Mouse (Mus musculus) v-Abl transformed pro-B cells (cell line): Measurements from ENCODE around the gene Fam227a.

Experiments
- in situ Hi-C, 2 experiments: fragments of 400-800 bp; cut with MboI; formaldehyde crosslinking; loops; one replicate each; pipeline ENCODE4 v1.15.1; 2025; ENCODE audit not compliant: unreplicated experiment in 2 of 2

Fam227a gene

DNA sequence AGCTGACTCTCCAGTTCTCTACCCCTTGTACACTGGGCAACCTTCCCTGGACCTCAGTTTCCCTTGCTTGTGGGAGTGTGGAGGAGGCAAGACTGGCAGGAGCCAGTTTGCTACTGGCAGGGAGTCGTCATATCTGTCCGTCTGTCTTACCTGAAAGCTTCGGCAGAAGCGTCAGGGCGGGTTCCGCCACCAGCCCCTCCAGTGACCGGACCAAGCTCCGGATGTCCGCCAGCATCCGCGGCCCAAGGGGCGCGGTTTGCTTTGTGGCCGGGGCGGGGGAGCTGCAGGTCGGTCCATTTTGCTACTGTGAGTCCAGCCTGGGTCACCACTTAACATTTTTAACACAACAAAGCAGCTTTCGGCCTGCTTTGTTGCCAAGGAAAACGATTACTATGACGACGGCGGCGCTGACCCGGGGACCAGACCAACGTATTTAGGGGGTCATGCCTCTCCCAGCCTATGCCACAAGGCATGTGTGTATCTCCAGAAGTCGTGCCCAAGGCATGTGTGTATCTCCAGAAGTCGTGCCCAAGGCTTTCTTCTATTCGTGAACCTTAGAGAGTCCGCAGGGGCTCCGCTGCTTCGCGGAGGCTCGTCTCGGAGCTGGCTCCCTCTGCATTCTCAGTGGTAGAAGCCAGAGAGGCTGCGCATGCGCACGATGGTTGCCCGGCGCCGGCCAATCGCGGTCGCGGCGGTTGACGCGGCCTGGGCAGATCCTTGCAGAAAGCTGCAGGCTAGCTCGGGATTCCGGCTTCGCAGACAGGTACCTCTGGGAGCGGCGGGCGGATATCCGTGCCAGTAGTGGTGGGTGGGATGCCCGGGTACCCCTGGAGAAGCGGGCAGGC, at the start of gene Fam227a, which contains the start of gene Cby1:
Fam227a (minus strand) TSS at position 426 of the 845 bp plus-strand sequence.
Cby1 (plus strand) TSS at position 669 of the 845 bp plus-strand sequence.
- in situ Hi-C loops: loop anchor here (10.0 kb wide), 2 partner anchors 406 to 434 kb away; partner anchors contain the start of genes Gm49486 (in 1 of the 2) and Pick1 (in 1 of the 2)

DNA sequence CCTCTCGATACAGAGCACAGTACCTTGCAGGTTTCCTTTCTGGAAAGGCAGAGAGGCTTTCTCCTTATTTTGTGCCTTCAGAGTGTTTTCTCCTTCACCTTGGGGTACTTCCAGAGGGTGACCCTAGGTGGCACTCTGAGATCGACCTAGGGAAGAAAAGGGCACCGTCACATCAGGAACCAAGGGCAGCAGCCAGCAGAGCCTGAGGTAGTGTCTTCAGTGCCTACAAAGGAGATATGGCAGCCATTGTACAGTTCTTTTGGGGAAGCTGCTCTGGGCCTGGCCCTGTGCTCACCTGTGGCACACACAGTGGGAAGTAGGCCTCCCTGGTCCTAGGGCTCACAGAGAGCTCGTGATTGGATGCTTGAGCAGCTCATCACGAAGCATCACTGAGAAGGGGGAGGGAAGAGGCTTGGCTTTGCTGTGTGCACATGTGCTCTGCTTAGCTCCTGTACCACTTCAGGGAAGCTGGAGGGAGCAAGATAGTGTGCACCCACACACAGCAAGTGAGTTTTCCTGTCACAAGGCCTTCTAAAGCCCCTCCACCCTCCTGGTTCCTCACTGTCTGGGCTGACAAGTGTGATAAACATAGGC, 49.6 kb upstream of the Fam227a start:
- in situ Hi-C loops: no loop called here

GRCm38 (mm10) chr15:79706603-79707214, 48.0 kb upstream of the Fam227a start:
- in situ Hi-C loops: no loop called here

GRCm38 (mm10) chr15:79697558-79698187, 38.9 kb upstream of the Fam227a start:
- in situ Hi-C loops: loop anchor here (25.0 kb wide), 1 partner anchor 810 kb away; the partner anchor contains the start of genes Gga1 (in 2 of the 2), Gm49510 (in 2 of the 2) and Sh3bp1 (in 2 of the 2)

GRCm38 (mm10) chr15:79697011-79697410, 38.3 kb upstream of the Fam227a start:
- in situ Hi-C loops: loop anchor here (25.0 kb wide), 1 partner anchor 810 kb away; the partner anchor contains the start of genes Gga1 (in 2 of the 2), Gm49510 (in 2 of the 2) and Sh3bp1 (in 2 of the 2)

DNA sequence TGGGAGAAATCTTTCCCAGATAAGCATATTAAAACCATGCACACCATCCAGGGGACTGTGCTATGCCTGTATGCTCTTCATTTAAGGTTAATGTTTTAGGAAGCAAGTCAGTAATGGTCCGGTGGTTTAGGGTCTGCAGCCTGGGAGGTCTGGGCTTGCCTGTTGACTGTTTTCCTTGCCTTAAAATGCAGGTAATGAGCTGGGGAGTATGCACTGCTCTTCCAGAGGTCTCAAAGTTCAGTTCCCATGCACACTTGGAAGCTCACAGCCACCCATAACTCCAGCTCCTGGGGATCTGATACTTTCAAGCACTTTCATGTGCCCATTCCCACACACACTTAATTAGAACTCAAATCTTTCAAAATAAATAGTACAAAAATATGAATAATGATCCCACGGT, 37.8 kb upstream of the Fam227a start:
- in situ Hi-C loops: loop anchor here (25.0 kb wide), 1 partner anchor 809 kb away; the partner anchor contains the start of genes Gga1 (in 2 of the 2), Gm49510 (in 2 of the 2) and Sh3bp1 (in 2 of the 2)

DNA sequence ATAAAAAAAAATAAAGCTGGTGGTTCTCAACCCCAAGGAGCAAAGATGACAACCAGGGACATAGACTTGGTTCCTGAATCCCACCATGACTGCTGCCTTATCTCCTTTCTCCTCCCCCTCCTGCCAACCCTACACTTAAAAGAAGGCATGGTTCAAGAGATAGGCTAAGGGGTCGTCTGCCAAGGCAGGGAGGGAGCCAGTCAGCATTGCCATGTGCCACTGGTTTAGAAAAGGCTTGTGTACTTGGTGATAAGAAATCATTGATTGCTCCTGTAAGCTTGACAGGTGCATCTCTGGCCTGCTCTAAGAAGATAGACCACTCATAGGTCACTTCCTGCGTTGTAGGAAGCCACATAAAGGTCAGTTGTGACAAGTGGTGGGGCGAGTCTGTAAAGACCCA, 36.8 kb upstream of the Fam227a start:
- in situ Hi-C loops: loop anchor here (25.0 kb wide), 1 partner anchor 808 kb away; the partner anchor contains the start of genes Gga1 (in 2 of the 2), Gm49510 (in 2 of the 2) and Sh3bp1 (in 2 of the 2)

- in situ Hi-C loops: loop anchor here (25.0 kb wide), 1 partner anchor 807 kb away; the partner anchor contains the start of genes Gga1 (in 2 of the 2), Gm49510 (in 2 of the 2) and Sh3bp1 (in 2 of the 2)
Observed at GRCm38 (mm10) chr15:79694512-79694911, 35.8 kb upstream of the Fam227a start.

- in situ Hi-C loops: loop anchor here (25.0 kb wide), 1 partner anchor 806 kb away; the partner anchor contains the start of genes Gga1 (in 2 of the 2), Gm49510 (in 2 of the 2) and Sh3bp1 (in 2 of the 2)
Observed at GRCm38 (mm10) chr15:79693740-79694139, 35.0 kb upstream of the Fam227a start.

DNA sequence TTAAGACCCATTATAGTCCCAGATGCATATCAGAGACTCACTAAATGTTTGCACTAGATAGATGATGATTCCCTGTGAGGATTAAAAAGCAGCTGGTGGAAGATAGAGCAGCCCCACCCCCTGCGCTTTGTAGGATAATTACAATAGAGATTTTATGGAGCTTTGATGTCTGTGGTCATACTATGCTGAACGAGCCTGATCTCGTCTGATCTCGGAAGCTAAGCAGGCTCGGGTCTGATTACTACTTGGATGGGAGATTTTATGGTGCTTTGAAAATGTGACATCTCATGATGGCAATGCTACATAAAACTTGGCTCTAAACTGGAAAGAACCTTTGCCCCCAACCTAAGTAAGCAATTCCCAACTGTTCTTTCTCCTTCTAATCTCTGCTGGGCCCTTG, 33.6 kb upstream of the Fam227a start:
- in situ Hi-C loops: loop anchor here (25.0 kb wide), 1 partner anchor 805 kb away; the partner anchor contains the start of genes Gga1 (in 2 of the 2), Gm49510 (in 2 of the 2) and Sh3bp1 (in 2 of the 2)

DNA sequence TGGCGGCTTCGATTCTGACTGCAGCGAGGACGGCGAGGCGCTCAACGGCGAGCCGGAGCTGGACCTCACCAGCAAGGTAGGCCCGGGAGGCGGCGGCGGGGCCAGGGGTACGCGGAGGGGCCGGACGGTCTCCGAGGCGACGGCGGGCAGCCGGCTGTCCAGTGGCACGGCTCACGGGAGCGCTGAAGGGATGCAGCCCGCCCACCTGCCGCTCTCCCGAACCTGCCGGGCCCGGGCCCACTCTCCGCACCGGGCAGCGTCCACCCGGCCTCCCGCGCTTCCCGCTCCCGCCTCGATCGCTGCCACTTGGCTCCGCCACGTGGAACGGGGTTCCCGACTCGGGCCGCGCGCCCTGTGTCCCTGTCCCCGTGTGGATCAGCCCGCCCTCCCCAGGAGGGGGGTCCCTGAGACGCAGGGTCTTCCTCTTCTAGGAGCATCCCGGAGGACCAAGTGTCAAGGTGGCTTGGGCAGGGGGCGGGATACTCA, 32.3 kb upstream of the Fam227a start:
- in situ Hi-C loops: loop anchor here (25.0 kb wide), 1 partner anchor 804 kb away; the partner anchor contains the start of genes Gga1 (in 2 of the 2), Gm49510 (in 2 of the 2) and Sh3bp1 (in 2 of the 2)

GRCm38 (mm10) chr15:79690426-79691022, 31.8 kb upstream of the Fam227a start, which contains the start of gene Gtpbp1:
Gtpbp1 (plus strand) TSS chr15:79690845.
- in situ Hi-C loops: loop anchor here (25.0 kb wide), 1 partner anchor 803 kb away; the partner anchor contains the start of genes Gga1 (in 2 of the 2), Gm49510 (in 2 of the 2) and Sh3bp1 (in 2 of the 2)

DNA sequence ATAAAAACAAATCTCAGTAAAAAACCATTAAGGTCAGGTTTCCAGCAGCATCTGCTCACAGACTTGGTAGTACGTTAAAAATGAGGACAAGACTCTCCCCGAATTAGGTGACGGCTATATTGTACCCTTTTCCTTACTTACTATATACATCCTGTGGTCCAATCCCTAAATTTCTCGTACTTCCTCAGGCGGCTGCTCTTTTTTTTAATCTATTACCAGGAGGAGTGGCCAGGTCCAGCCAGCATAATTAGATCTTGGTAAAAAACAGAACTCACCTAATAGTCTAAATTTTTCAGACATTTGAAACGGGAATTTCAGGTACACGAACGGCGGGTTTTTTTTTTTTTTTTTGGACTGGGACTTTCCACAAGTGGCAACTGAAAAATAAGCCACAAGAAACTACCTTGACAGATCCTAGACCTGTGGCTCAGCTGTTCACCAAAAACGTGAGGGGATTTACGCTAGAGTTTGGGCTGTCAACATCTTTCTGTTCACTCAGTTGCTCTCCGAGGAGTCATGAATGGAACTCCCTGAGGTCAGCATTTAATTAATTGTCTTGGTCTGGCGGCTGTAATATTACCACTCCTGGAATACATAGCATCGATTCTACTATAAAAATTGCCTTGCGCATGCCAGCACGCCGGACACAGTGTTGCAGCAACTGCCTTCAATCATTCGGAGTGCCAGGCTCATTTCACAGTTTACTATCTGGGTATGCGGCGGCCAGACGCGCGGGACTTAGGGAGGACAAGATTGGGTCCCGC, 31.1 kb upstream of the Fam227a start:
- in situ Hi-C loops: loop anchor here (25.0 kb wide), 1 partner anchor 803 kb away; the partner anchor contains the start of genes Gga1 (in 2 of the 2), Gm49510 (in 2 of the 2) and Sh3bp1 (in 2 of the 2)

DNA sequence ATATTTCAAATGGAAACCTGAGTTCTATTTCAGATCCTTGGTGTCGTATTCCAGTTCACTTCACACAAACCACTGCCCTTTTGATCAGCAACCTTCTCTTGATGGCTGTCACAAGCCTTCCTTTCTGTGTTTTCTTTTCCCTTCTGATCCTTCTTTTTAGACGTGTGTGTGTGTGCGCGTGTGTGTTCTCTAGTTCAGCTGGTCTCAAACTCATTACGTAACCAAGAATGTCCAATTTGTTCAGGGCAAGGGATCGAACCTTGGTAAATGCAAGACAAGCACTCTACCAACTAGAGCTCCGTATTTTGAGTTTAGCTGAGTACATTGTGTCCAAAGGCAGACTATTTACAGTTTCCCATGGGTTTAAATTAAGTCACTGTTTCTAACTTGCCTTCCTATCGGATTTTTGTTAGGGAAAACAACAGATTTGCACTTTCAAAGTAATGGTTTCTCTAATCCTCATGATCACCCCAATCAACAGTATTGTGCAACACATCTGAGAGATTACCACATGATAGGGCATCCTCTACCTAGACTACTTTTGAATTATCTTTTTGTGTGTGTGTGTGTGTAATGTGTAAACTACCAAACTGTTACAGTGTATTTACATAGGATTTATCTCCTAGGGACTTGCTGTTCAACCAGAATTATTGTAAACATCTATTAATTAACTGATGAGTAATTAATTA, 29.7 kb upstream of the Fam227a start:
- in situ Hi-C loops: loop anchor here (25.0 kb wide), 1 partner anchor 801 kb away; the partner anchor contains the start of genes Gga1 (in 2 of the 2), Gm49510 (in 2 of the 2) and Sh3bp1 (in 2 of the 2)

- in situ Hi-C loops: loop anchor here (25.0 kb wide), 1 partner anchor 800 kb away; the partner anchor contains the start of genes Gga1 (in 2 of the 2), Gm49510 (in 2 of the 2) and Sh3bp1 (in 2 of the 2)
Observed at GRCm38 (mm10) chr15:79687646-79688267, 29.0 kb upstream of the Fam227a start, which contains the start of gene Josd1. Josd1 (minus strand) TSS chr15:79687919.

GRCm38 (mm10) chr15:79687175-79687574, 28.4 kb upstream of the Fam227a start:
- in situ Hi-C loops: loop anchor here (25.0 kb wide), 1 partner anchor 800 kb away; the partner anchor contains the start of genes Gga1 (in 2 of the 2), Gm49510 (in 2 of the 2) and Sh3bp1 (in 2 of the 2)
